Mouse (Mus musculus) small intestine, adult 2 months (tissue): ENCODE data around the gene Rdh7.

Experiments used
- CTCF ChIP-seq: fragments of 200-500 bp; IDR thresholded peaks from 2 replicates; pipeline ENCODE4 v1.5.1; 2012; ENCODE audit warnings: low read depth, mild to moderate bottlenecking, control low read depth, inconsistent platforms, low read length, moderate library complexity, mixed read lengths; ENCODE audit not compliant: insufficient replicate concordance, insufficient read length; ENCODE audit errors: extremely low read depth
- POLR2A ChIP-seq: fragments of 200-500 bp; IDR thresholded peaks from 2 replicates; pipeline ENCODE4 v1.6.1; 2012; ENCODE audit warnings: low read depth, mild to moderate bottlenecking, control low read depth, inconsistent platforms, low read length, moderate library complexity

- TF ChIP-seq CTCF (no peak), POLR2A (no peak)
Measured at GRCm38 (mm10) chr10:127838539-127838938, 50.1 kb downstream of the Rdh7 start.
